Mouse (Mus musculus) embryo, embryonic 11.5 days (tissue): ENCODE measurements around the gene Zfp51.
"Not testable (repeated sequence)": the region's sequence is repeated elsewhere in the genome, so short reads cannot be mapped to it uniquely, and the experiment has no call there.

Experiments used
- DNase-seq: peaks from one replicate; pipeline ENCODE4 v3.0.0-alpha.2; 2012; ENCODE audit warnings: low read depth, low spot score

Zfp51 gene

DNA sequence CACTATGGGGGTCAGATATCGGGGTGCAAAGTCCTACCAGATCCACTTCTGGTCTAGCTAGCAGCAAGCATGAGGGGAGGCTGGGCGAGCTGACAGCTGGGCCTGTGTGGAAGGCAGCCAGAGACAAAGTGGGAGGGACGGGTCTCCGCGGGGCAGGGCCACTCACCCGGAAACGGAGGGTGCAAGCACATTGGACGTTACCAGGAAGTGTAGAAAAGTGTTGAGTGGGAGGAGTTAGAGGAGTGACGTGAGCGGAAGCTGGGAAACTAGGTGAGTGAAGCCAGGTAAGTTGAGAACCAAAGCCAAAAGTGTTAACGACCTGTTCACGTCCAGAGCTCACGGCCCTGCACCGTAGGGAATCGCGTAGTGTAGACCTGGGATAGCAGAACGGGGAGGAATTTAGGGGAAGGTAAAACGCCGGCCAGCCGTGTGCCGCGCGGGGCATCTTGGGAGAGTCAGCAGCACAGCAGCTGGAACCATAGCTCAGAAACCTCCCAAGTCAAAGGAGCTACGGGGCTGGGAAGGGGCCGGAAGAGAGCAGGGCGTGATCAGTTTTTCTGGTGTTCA lies at the start of gene Zfp51:
TSS of gene Zfp51 (plus strand) at position 237 of the 567 bp plus-strand sequence.
- DNase-seq = peak; percentile 83

DNA sequence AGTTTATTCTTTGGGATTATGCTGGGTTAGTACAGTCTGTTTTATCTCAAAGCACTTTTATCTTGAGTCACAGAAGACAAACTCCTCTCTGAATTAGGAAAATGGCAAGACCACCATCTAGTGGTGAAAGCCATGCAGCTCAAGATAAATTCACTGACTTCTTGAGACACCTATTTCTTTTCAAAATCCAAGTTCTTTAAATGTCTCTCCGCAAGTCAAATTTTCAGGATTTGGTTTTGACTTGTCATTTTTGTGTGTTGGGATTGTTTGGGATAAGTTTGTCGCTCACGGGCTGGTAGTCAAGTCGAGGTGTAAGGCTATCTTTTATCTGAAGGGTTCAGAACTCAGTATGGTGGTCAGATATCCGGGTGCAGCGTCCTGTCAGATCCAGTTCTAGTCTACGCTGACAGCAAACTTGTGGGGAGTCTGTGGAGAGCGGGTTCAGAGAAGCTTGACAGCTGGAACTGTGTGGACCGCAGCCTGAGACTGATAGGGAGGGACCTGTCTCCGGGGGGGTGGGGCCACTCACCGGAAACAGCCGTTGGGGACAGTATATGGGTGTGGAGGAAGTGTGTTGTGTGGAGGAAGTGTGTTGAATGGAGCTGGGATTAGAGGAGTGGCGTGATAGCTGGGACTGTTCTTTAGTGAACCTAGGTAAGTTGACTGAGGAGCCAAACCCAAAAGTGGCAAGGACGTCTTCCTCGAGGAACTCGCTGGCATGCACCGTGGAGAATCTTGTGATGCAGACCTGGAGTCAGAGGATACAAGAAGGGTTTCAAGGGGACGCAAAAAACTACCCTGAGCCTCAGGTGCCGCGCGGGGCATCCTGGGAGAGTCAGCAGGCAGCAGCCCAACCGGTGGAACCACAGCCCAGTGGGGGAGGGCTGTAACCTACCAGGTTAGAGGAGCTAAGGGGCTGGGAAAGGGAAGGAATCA lies 27.2 kb upstream of the Zfp51 start, which contains the start of gene Zfp54:
TSS of gene Zfp54 (plus strand) at position 564 of the 936 bp plus-strand sequence.
- peak; percentile 44 for DNase-seq

DNA sequence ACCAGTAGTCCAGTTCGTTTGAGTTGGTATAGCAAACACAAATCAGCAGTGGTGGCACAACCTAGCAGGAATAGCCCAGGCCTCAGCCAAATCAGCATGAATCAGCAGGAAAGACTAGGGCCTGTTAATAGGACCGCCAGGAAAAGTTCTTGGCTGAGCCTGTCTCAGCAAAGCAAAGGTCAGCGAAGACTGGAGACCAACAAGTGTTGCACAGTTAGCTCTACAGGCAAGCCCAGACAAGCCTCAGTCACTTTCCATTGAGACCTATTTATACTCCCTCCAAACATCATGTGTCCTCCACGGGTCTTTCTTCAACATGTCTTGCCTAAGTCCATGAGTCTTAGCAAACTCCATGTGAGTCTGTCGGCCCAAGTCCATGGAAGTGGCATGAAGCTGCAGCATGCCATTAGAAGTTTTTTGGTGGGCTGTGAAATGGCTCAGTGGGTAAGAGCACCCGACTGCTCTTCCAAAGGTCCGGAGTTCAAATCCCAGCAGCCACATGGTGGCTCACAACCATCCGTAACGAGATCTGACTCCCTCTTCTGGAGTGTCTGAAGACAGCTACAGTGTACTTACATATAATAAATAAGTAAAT lies 11.3 kb upstream of the Zfp51 start:
- not testable (repeated sequence) for DNase-seq

DNA sequence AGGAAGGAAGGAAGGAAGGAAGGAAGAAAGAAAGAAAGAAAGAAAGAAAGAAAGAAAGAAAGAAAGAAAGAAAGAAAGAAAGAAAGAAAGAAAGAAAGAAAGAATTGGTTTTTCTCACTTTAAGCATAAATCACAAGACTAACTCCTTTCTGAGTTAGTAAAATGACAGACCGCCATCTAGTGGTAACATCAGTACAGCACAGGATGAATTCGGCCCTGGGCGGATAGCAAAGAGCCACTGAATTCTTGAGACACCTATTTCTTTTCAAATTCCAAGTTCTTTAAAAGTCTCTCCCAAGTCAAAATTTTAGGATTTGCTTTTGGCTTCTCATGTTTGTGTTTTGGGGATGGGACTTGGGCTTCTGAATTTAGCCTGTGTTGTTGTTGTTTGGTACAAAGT lies 505 bp upstream of the Zfp51 start:
- peak; percentile 68 for DNase-seq

DNA sequence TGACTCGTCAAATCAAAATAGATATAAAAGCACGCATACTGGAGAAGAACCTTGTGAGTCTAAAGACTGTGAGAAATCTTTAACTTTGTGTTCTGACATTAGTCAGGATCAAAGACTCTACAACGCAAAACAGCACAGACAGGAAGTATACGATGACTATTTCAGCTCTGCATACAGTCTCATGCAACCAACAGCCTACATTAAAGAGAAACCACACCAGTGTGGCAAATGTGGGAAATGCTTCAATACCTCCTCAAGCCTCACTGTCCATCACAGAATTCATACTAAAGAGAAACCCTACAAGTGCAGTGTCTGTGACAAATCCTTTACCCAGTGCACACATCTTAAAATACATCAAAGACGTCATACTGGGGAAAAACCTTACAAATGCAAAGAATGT lies 13.4 kb downstream of the Zfp51 start:
- no peak for DNase-seq

DNA sequence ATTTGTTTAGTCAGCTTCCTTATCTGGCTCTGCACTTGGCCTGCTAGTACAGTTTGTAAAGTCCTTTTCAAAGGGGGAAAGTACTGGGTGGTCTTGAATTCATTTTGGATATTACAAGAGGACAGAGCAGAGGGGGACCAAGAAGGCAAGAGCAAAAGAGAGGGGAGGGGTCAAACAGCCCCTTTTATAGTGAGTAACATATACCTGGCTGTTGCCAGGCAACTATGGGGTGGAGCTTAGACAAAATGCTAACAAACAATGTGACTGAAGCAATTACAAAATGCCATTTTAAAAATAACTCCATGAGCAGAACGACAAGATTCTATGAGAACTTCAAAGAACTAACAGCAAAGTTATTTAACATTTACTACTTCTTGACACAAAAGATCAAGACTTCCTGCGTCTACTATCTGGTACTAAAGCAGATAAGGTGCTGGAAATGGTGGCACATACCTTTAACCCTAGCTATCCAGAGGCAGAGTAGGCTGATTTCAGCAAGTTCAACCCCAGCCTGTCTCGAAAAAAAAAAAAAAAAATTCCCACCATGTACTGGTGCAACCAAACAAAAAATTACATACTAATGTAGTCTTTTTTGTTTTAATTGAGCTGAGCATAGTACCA lies 22.0 kb downstream of the Zfp51 start:
- no peak for DNase-seq

DNA sequence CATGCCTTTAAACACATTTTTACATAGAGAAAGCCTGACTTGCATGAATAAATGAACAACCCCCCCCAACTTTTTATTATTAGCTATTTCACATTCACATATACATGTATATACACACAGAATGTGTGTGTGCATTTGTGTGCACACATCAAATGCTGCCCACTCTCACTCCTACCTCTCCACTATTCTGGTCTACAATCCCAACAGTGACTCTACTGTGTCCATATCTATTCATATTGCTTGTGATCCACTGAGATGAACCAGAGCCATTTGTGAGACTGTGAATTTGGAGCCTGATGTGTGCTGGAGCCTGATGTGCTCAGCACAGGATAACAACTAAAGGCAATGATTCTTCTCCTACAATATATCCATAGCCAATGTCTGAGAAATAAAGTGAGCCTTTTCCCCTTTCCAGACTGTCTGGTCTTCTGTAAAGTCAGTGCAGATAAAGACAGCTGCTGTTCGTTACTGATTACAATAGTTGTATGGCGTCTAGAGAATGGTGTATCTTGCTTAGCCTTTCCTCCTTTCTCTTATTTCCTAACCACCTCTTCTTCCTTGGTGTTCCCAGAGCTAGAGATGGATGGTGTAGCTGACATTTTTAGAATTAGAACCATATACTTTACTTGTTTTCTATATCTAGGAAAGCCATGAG lies 22.6 kb downstream of the Zfp51 start:
- no peak for DNase-seq

DNA sequence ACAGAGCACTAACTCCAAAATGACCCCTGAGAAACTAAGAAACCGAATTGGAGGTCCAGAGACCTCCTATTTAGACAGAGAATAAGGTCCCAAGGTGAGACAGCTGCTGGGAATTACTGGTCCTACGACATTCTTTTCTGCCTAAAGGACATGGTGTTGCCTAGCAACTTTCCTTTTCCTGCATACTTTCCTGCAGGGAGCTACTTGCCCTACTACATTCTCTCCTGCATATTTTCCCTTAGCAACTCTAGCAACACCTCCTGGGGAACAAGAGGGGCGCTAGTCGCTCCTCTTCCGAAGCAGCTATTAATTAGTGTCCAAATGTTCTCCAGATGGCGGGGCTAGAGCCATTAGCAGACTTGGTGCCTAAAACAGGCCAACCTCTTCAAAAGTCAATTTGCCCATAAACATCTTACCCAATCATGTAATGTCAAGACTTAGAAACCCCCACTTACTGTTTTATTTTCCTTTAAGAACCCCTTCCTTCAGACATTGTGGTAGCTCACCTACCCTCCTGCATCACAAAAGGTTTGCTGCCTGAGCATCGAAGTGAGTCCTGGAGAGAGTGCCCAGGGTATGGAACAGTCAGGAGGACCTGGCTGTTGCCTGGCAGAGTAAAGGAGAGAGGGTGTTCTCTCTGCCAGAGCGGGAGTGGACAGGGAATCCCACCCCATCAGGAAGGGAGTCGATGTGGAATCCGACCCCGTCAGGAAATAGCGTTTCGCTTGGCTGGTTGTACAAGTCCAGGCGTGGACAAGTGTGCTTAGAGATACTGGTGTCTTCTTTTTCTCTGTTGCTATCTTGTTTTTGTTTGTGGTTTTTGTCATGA lies 23.4 kb downstream of the Zfp51 start:
- peak; percentile 20 for DNase-seq

DNA sequence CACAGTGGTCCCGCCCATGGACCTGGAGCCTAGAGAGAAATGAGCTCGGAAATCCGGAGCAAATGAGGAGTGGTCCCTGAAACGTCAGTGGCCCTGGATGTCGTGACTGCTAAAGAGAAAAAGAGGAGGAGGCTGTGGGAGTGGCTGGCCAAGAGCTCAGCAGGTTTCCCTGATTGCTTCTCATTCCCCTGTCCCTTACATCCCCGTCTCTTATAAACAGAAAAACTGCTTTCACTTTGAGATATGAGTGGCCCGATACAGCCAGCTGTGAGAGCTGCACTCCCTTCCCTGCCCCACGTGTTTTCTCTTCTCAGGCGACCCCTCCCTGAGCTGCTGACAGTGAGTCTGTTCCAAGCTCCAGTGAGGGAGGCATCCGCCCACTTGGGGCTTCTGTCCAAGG lies 24.6 kb downstream of the Zfp51 start:
- not testable (repeated sequence) for DNase-seq

DNA sequence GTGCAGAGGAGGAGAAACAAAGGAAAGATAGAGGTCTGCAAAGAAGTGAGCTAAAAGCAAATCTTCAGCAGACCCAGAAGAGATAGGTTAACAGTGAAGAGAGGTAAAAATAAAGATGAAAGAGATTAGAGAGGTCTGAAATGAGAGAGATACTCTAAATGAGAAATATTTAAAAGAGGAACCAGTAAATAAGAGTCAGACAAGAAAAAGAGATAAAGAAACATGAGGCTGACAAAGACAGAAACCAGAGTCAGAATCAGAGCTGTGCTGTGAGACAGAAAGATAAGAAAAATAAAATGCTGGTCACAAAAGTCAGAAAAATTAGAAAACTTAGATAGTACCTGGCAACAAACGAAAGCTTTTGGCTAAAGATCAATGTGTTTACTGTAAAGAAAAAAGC lies 25.1 kb downstream of the Zfp51 start:
- DNase-seq = not testable (repeated sequence)

DNA sequence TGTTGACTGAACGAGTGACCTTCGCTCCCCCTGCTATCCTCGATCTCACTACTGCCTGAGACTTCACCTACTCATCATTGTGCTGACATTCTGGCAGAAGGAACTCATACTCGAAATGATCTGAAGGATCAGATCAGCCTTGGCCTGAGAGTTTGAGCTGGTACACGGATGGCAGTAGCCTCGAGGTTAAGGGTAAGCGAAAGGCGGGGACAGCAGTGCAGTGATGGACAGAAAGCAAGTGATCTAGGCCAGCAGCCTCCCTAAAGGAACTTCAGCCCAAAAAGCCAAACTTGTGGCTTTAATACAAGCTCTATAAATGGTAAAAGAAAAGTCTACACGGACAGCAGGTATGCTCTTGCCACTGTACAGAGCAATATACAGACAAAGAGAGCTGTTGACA lies 26.2 kb downstream of the Zfp51 start:
- not testable (repeated sequence) for DNase-seq

DNA sequence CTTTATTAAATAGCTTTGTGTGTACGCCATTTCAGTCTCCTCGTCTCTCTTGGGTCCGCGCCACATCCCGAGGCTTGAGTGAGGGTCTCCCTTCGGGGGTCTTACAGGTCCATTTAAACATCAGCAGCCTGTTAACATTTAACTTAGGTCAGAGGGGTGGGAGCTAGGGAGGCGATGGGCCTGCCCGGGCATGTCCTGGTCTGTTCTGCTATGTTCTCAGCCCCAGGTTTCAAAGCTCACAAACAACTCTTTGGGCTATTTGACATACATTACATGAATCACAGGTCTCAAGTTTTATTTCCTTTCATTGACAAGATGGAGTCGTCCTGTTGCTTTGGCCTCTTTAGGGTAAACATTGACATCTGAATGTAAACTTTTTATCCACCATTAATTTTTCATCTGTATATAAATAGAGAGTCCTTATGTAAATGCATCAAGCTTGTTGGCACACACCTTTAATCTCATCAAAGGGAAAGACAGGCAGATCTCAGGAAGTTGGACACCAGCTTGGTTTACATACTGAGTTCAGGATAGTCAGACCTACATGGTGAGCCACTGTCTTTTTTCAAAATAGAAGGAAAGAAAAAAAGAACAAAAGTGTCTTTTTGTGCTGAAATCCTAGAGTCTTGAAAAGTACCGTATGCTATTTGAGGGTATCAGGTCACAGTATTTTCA lies 28.1 kb downstream of the Zfp51 start:
- DNase-seq = not testable (repeated sequence)

DNA sequence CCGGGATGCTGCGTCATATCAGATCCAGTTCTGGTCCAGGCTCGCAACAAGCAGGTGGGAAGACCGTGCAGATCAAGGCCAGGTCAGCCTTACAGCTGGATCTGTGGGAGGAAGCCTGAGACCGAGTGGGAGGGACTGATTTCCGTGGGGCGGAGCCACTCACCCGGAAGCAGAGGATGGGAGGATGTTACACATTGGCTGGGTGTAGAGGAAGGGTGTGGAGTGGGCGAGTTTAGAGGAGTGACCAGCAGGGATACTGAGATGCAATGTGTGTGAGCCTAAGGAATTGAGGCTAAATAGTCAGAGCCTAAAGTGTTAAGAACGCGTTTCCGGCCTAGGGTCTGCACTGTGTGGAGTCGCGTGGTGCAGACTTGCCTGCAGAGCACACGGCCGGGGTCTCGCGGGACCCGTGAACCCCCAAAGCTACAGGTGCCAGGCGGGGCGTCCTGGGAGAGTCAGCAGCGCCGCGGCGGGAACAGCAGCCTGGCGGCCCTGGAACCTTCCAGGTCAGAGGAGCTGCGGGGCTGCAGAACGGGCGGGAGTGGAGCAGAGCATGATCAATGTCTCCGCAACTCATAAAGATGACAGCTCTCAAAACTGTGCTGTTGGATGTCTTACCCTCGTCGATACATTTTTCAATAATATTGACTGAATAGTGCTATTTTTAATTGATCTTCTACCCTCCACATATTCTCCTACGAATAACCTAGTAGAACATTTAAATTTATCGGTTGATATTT lies 38.8 kb downstream of the Zfp51 start, which contains the start of gene Zfp53:
TSS of gene Zfp53 (plus strand) at position 239 of the 740 bp plus-strand sequence.
- DNase-seq = peak; percentile 64

DNA sequence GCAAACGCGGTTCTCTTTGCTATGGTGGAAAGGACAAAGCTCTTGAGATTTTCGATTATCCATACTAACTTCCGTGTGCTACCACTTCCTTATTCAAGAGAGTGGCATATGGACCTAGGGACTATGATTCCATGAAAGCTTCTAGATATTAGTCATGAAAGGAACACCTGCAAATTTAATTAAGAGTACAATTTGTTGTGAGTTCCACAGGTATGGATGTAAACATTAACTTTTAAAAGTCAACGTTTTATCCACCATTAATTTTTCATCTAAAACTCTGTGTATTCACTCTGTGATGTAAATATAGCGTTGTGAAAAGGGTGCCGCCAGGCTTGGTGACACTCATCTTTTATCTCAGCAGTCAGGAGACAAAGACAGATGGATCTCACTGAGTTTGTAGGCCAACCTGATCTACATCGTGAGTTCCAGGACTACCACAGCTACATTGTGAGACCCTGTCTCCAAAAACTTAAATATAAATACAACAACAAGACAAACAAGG lies 39.4 kb downstream of the Zfp51 start:
- no peak for DNase-seq

DNA sequence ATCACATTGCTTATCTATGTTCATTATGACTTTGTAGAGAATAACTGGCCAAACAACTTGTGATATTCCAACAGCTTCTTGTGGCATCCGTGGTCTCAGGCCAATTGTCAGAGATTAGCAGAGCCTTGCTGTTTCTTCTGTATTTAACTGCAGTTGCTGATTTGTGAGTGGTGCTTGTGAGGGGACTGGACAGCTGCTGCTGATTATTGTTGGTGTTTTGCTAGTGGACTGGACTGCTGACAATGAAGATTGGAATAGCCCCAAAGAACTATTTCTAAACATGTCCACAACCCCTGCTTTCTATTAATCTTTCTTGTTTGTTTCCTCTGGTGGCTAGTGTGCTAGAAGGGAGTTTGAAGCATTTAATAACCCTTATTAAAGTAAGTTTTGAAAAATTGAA lies 51.2 kb downstream of the Zfp51 start:
- no peak for DNase-seq

DNA sequence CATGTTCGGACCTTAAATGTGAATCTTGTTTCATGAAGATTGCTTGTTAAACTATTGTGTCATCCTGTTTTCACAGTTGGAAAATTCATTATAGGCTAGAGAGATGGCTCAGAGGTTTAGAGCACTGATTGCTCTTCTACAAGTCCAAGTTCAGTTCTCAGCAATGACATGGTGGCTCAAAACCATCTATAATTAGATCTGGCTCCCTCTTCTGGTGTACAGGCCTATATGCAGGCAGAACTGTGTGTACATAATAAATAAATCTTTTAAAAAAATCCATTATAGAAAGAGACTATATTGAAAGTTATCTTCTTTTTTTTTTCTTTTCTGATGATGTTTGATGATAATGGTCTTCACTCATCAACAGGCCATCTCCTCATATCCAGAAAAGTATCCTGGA lies 54.4 kb downstream of the Zfp51 start:
- no peak for DNase-seq

DNA sequence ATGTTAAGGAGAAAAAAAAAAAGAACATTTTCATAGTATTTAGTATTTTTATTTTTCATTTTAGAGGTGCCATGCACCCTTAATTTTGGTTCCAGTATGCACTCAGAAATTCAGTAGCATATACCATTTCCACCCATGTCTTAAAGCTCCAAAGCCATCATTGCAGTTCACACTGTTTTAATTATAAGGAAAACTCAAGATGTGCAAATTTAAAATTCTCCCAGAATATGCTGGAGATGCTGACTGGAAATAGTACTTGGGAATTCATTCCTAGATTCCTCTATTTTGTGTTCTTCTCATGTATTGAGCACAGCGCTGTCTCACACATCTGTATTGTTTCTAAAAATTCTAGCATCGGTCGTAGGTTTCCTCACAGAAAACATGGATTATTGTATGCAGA lies 56.1 kb downstream of the Zfp51 start:
- no peak for DNase-seq

DNA sequence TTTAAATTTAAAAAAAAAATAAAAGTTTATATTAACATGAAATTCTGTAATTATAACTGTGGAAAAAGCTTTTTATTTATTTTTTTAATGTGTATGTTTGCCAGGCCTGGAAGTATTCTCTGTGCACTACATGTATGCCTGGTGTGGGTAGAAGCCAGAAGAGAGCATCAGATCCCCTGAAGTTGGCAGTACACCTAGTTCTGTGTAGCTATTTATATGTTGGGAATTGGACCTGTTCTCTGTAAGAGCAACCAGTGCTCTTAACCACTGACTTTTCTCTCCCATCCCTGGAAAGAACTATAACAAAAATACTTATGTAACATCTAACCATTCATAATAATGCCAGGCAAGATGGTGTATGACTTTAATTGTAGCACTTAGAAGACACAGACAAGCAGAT lies 59.6 kb downstream of the Zfp51 start:
- no peak for DNase-seq
